Mouse (Mus musculus): ENCODE results near the gene Klhl40. TPM values are rescaled to one million over a fixed set of nuclear protein-coding genes. Genes with fewer than 3 reads are reported as not detected.

The Klhl40 gene
- polyA plus RNA-seq, 1 experiment from 2014 or later = 0.84 TPM

GRCm38 (mm10) chr9:121823991-121824390 lies 46.6 kb downstream of the Klhl40 start:
- Histone ChIP-seq H3K4me2 (no peak overlapping the region), H3K9me3 (replicated peaks; ENCODE audit: control insufficient read depth, low read length) (no peaks in the 10 kb centered on the region), H3K36me3 (ENCODE audit: control insufficient read depth, insufficient read depth, low read length) (no peaks in the 10 kb centered on the region), H3K4me3 (ENCODE audit: low read depth, low read length) (no peak overlapping the region), H3K27ac (ENCODE audit: low read depth, low read length) (no peak overlapping the region), H3K4me1 (ENCODE audit: control insufficient read depth, insufficient read depth, low read length) (no peaks in the 10 kb centered on the region; the same call in 1 of the 2 replicates), H3K9ac (ENCODE audit: low read depth, low read length) (no peak overlapping the region), H3K27me3 (ENCODE audit: control insufficient read depth, insufficient read depth, low read length) (no peaks in the 10 kb centered on the region; the same call in 1 of the 2 replicates)
- 78% methylated on average over 7 of the region's 7 CpGs for WGBS (ENCODE audit: insufficient replicate concordance)
- no peak for ATAC-seq (replicated peaks; ENCODE audit: insufficient number of reproducible peaks, low FRiP score, low TSS enrichment)

- no peaks in the 10 kb centered on the region for H3K27me3 ChIP-seq (ENCODE audit: control insufficient read depth, insufficient read depth, low read length)
- ATAC-seq (replicated peaks; ENCODE audit: insufficient number of reproducible peaks, low FRiP score, low TSS enrichment) = no peak
- WGBS (ENCODE audit: insufficient replicate concordance) = 75% methylated on average over 3 of the region's 3 CpGs
These were observed 48.9 kb downstream of the Klhl40 start for GRCm38 (mm10) chr9:121826356-121826755.

GRCm38 (mm10) chr9:121828314-121828713 lies 50.9 kb downstream of the Klhl40 start:
- Histone ChIP-seq H3K4me3 (ENCODE audit: low read depth, low read length) (no peak overlapping the region), H3K27me3 (ENCODE audit: control insufficient read depth, insufficient read depth, low read length) (no peaks in the 10 kb centered on the region), H3K4me2 (no peak overlapping the region), H3K9me3 (replicated peaks; ENCODE audit: control insufficient read depth, low read length) (no peaks in the 10 kb centered on the region), H3K36me3 (ENCODE audit: control insufficient read depth, insufficient read depth, low read length) (no peaks in the 10 kb centered on the region), H3K27ac (ENCODE audit: low read depth, low read length) (no peak overlapping the region), H3K9ac (ENCODE audit: low read depth, low read length) (no peak overlapping the region), H3K4me1 (ENCODE audit: control insufficient read depth, insufficient read depth, low read length) (no peaks in the 10 kb centered on the region)
- 55% methylated on average over 6 of the region's 6 CpGs for WGBS (ENCODE audit: insufficient replicate concordance)
- no peak for ATAC-seq (replicated peaks; ENCODE audit: insufficient number of reproducible peaks, low FRiP score, low TSS enrichment)

More at GRCm38 (mm10) chr9:121826356-121826755, 48.9 kb downstream of the Klhl40 start:
- no peak overlapping the region for H3K9ac ChIP-seq (ENCODE audit: low read depth, low read length)
- no peaks in the 10 kb centered on the region for H3K4me1 ChIP-seq (ENCODE audit: control insufficient read depth, insufficient read depth, low read length)
- no peak overlapping the region for H3K27ac ChIP-seq (ENCODE audit: low read depth, low read length)
- H3K4me2 ChIP-seq = no peak overlapping the region
- no peaks in the 10 kb centered on the region for H3K9me3 ChIP-seq (replicated peaks; ENCODE audit: control insufficient read depth, low read length)
- H3K4me3 ChIP-seq (ENCODE audit: low read depth, low read length) = no peak overlapping the region
- H3K36me3 ChIP-seq (ENCODE audit: control insufficient read depth, insufficient read depth, low read length) = no peaks in the 10 kb centered on the region

GRCm38 (mm10) chr9:121829270-121829992 lies 52.0 kb downstream of the Klhl40 start:
- H3K27ac ChIP-seq (ENCODE audit: low read depth, low read length) = no peak overlapping the region
- ATAC-seq (replicated peaks; ENCODE audit: insufficient number of reproducible peaks, low FRiP score, low TSS enrichment) = no peak
- no peak overlapping the region for H3K9ac ChIP-seq (ENCODE audit: low read depth, low read length)
- 63% methylated on average over 7 of the region's 7 CpGs for WGBS (ENCODE audit: insufficient replicate concordance)
- no peaks in the 10 kb centered on the region for H3K9me3 ChIP-seq (replicated peaks; ENCODE audit: control insufficient read depth, low read length)
- no peak overlapping the region for H3K4me2 ChIP-seq
- H3K36me3 ChIP-seq (ENCODE audit: control insufficient read depth, insufficient read depth, low read length) = no peaks in the 10 kb centered on the region
- no peak overlapping the region for H3K4me3 ChIP-seq (ENCODE audit: low read depth, low read length)
- H3K4me1 ChIP-seq (ENCODE audit: control insufficient read depth, insufficient read depth, low read length) = no peaks in the 10 kb centered on the region
- no peaks in the 10 kb centered on the region for H3K27me3 ChIP-seq (ENCODE audit: control insufficient read depth, insufficient read depth, low read length)

GRCm38 (mm10) chr9:121830243-121830955 lies 53.0 kb downstream of the Klhl40 start:
- no peak for ATAC-seq (replicated peaks; ENCODE audit: insufficient number of reproducible peaks, low FRiP score, low TSS enrichment)
- H3K27ac ChIP-seq (ENCODE audit: low read depth, low read length) = no peak overlapping the region
- WGBS (ENCODE audit: insufficient replicate concordance) = 67% methylated on average over 6 of the region's 6 CpGs

GRCm38 (mm10) chr9:121830956-121831293 lies 53.5 kb downstream of the Klhl40 start:
- no peak for ATAC-seq (replicated peaks; ENCODE audit: insufficient number of reproducible peaks, low FRiP score, low TSS enrichment)
- Histone ChIP-seq H3K4me2 (no peak overlapping the region), H3K27ac (ENCODE audit: low read depth, low read length) (no peak overlapping the region), H3K27me3 (ENCODE audit: control insufficient read depth, insufficient read depth, low read length) (no peaks in the 10 kb centered on the region), H3K4me3 (ENCODE audit: low read depth, low read length) (no peak overlapping the region), H3K9me3 (replicated peaks; ENCODE audit: control insufficient read depth, low read length) (0 out of 2 replicates have a peak, but pooled peaks cover 2% of the 10 kb centered on the region), H3K36me3 (ENCODE audit: control insufficient read depth, insufficient read depth, low read length) (no peaks in the 10 kb centered on the region), H3K4me1 (ENCODE audit: control insufficient read depth, insufficient read depth, low read length) (no peaks in the 10 kb centered on the region), H3K9ac (ENCODE audit: low read depth, low read length) (no peak overlapping the region)
- 30% methylated on average over 6 of the region's 6 CpGs for WGBS (ENCODE audit: insufficient replicate concordance)

More at GRCm38 (mm10) chr9:121830243-121830955, 53.0 kb downstream of the Klhl40 start:
- no peaks in the 10 kb centered on the region for H3K36me3 ChIP-seq (ENCODE audit: control insufficient read depth, insufficient read depth, low read length)
- no peak overlapping the region for H3K4me3 ChIP-seq (ENCODE audit: low read depth, low read length)
- no peaks in the 10 kb centered on the region for H3K4me1 ChIP-seq (ENCODE audit: control insufficient read depth, insufficient read depth, low read length)
- no peak overlapping the region for H3K4me2 ChIP-seq
- no peaks in the 10 kb centered on the region for H3K27me3 ChIP-seq (ENCODE audit: control insufficient read depth, insufficient read depth, low read length)
- H3K9me3 ChIP-seq (replicated peaks; ENCODE audit: control insufficient read depth, low read length) = no peaks in the 10 kb centered on the region
- H3K9ac ChIP-seq (ENCODE audit: low read depth, low read length) = no peak overlapping the region

Other genes with a start within 250 kb of the Klhl40 start
- gene Lyzl4, start 135.5 kb upstream of the Klhl40 start, polyA plus RNA-seq (2014; fragmentation: Nextera tagmentation; extraction: Ambion mirVana) = not detected in 2 replicates
- gene Vipr1, start 134.9 kb upstream of the Klhl40 start, polyA plus RNA-seq (2014; fragmentation: Nextera tagmentation; extraction: Ambion mirVana) = 0.17 TPM in 1 of 2 replicates, not detected in the other
- gene Sec22c, start 72.1 kb upstream of the Klhl40 start, polyA plus RNA-seq (2014; fragmentation: Nextera tagmentation; extraction: Ambion mirVana) = 4.3 and 4.8 TPM in 2 replicates
- 153 and 161 TPM in 2 replicates for gene Ss18l2, start 67.3 kb upstream of the Klhl40 start, polyA plus RNA-seq (2014; fragmentation: Nextera tagmentation; extraction: Ambion mirVana)
- 46.8 and 64.6 TPM in 2 replicates for gene Nktr, start 58.4 kb upstream of the Klhl40 start, polyA plus RNA-seq (2014; fragmentation: Nextera tagmentation; extraction: Ambion mirVana)
- 7.1 and 7.8 TPM in 2 replicates for gene Zfp651, start 18.3 kb upstream of the Klhl40 start, polyA plus RNA-seq (2014; fragmentation: Nextera tagmentation; extraction: Ambion mirVana)
- gene Hhatl, start 14.9 kb downstream of the Klhl40 start, polyA plus RNA-seq (2014; fragmentation: Nextera tagmentation; extraction: Ambion mirVana) = 3.6 and 4.8 TPM in 2 replicates
- 0.23 TPM in 1 of 2 replicates, not detected in the other for gene Ccdc13, start 61.9 kb downstream of the Klhl40 start, polyA plus RNA-seq (2014; fragmentation: Nextera tagmentation; extraction: Ambion mirVana)
- 241 and 243 TPM in 2 replicates for gene Higd1a, start 80.8 kb downstream of the Klhl40 start, polyA plus RNA-seq (2014; fragmentation: Nextera tagmentation; extraction: Ambion mirVana)
- 0.10 TPM in 1 of 2 replicates, not detected in the other for gene Ackr2, start 120.7 kb downstream of the Klhl40 start, polyA plus RNA-seq (2014; fragmentation: Nextera tagmentation; extraction: Ambion mirVana)
- gene Cyp8b1, start 138.7 kb downstream of the Klhl40 start, polyA plus RNA-seq (2014; fragmentation: Nextera tagmentation; extraction: Ambion mirVana) = not detected in 2 replicates
- 0.35 and 0.44 TPM in 2 replicates for gene Fam198a, start 173.4 kb downstream of the Klhl40 start, polyA plus RNA-seq (2014; fragmentation: Nextera tagmentation; extraction: Ambion mirVana)
- 8.8 and 10.6 TPM in 2 replicates for gene Pomgnt2, start 219.5 kb downstream of the Klhl40 start, polyA plus RNA-seq (2014; fragmentation: Nextera tagmentation; extraction: Ambion mirVana)

Data from heart, embryonic 11.5 days (tissue).